Mouse (Mus musculus) stomach, embryonic 15.5 days (tissue): Measurements from ENCODE around the gene Cntn1. TPM values are rescaled to one million over a fixed set of nuclear protein-coding genes. Genes with fewer than 3 reads are reported as not detected.
"Not testable (repeated sequence)": the region's sequence is repeated elsewhere in the genome, so short reads cannot be mapped to it uniquely, and the experiment has no call there.

ENCODE experiments used
- ATAC-seq: fragments of 200-750 bp; cut with Nextera tagmentation; 2 replicates; pipeline ENCODE4 v1.8.0; 2017; ENCODE audit warnings: low read depth, moderate number of reproducible peaks, moderate TSS enrichment; ENCODE audit not compliant: insufficient read depth, low FRiP score
- H3K27ac ChIP-seq: fragments of 300-500 bp; sonication (generic); 2 replicates; pipeline ENCODE4 v1.5.1; 2015; ENCODE audit warnings: mild to moderate bottlenecking, inconsistent platforms
- H3K27me3 ChIP-seq: fragments of 300-500 bp; sonication (generic); replicated peaks from 2 replicates; pipeline ENCODE4 v1.6.1; 2015; ENCODE audit warnings: inconsistent platforms
- H3K36me3 ChIP-seq: fragments of 300-500 bp; sonication (generic); 2 replicates; pipeline ENCODE4 v1.6.1; 2015; ENCODE audit warnings: inconsistent platforms
- H3K4me1 ChIP-seq: fragments of 300-500 bp; sonication (generic); 2 replicates; pipeline ENCODE4 v1.6.1; 2015; ENCODE audit warnings: inconsistent platforms
- H3K4me2 ChIP-seq: fragments of 300-500 bp; sonication (generic); 2 replicates; pipeline ENCODE4 v1.6.1; 2015; ENCODE audit warnings: mild to moderate bottlenecking, inconsistent platforms
- H3K4me3 ChIP-seq: fragments of 300-500 bp; sonication (generic); replicated peaks from 2 replicates; pipeline ENCODE4 v1.5.1; 2015; ENCODE audit warnings: inconsistent platforms
- H3K9ac ChIP-seq: fragments of 300-500 bp; sonication (generic); 2 replicates; pipeline ENCODE4 v1.6.1; 2015; ENCODE audit warnings: inconsistent platforms
- H3K9me3 ChIP-seq: fragments of 300-500 bp; sonication (generic); 2 replicates; pipeline ENCODE4 v1.6.1; 2016; ENCODE audit warnings: inconsistent platforms
- WGBS: fragments of 180-500 bp; shearing (Covaris S2); methylation state at CpG from one replicate; pipeline ENCODE4 v1.1.7; 2015; 5-methylcytosine and 5-hydroxymethylcytosine counted together
- polyA plus RNA-seq: library from polyadenylated mRNA; unstranded; fragments of >200 nt; fragmentation: Nextera tagmentation; extraction: Ambion mirVana; gene quantifications from 2 replicates; pipeline ENCODE4 v1.2.1, GENCODE M21; 2015

The Cntn1 gene
- polyA plus RNA-seq, 1 experiment from 2014 or later, result 2.2 TPM

- no peaks in the 10 kb centered on the region for H3K9me3 ChIP-seq
- H3K9ac ChIP-seq, result no peak overlapping the region
- WGBS, result 77% methylated on average over 6 of the region's 6 CpGs
- no peak overlapping the region for H3K4me2 ChIP-seq
- ATAC-seq, result no peak
- no peaks in the 10 kb centered on the region for H3K36me3 ChIP-seq
- no peaks in the 10 kb centered on the region for H3K4me1 ChIP-seq
- H3K4me3 ChIP-seq, result no peak overlapping the region
- no peaks in the 10 kb centered on the region for H3K27me3 ChIP-seq
- H3K27ac ChIP-seq, result no peak overlapping the region
These were observed 230.0 kb downstream of the Cntn1 start for GRCm38 (mm10) chr15:92280966-92281365.

- H3K27me3 ChIP-seq, result no peaks in the 10 kb centered on the region
- H3K4me3 ChIP-seq, result no peak overlapping the region
- H3K4me2 ChIP-seq, result no peak overlapping the region
- ATAC-seq, result no peak
- H3K4me1 ChIP-seq, result no peaks in the 10 kb centered on the region
- H3K27ac ChIP-seq, result no peak overlapping the region
- no peaks in the 10 kb centered on the region for H3K9me3 ChIP-seq
- H3K36me3 ChIP-seq, result no peaks in the 10 kb centered on the region
- no peak overlapping the region for H3K9ac ChIP-seq
- WGBS, result 78% methylated on average over 4 of the region's 4 CpGs
These were observed 236.7 kb downstream of the Cntn1 start for GRCm38 (mm10) chr15:92287616-92288015.

DNA sequence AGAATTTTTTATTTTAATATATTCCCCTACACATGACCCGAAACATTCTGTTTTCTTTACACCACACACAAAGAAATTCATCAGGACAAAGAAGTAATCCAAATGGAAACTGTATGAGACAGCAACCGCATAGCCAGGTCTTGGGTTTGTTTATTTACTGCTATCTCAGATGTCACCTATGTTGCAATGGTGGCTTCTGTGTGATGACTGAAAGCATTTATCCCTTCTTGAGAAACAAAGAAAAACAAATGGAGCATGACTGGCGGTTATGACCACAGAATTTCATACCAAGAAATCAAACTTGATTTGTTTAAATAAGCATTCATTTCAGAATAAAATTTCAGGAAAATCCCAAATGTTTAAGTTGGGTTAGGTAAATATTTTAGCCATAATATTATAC is 245.5 kb downstream of the Cntn1 start:
- ATAC-seq, result no peak
- H3K9me3 ChIP-seq, result no peaks in the 10 kb centered on the region
- H3K4me3 ChIP-seq, result no peak overlapping the region
- no peaks in the 10 kb centered on the region for H3K4me1 ChIP-seq
- no peak overlapping the region for H3K27ac ChIP-seq
- no peak overlapping the region for H3K4me2 ChIP-seq
- no peaks in the 10 kb centered on the region for H3K27me3 ChIP-seq
- 84% methylated on average over 3 of the region's 3 CpGs for WGBS
- H3K36me3 ChIP-seq, result no peaks in the 10 kb centered on the region
- no peak overlapping the region for H3K9ac ChIP-seq

GRCm38 (mm10) chr15:92302796-92303195 is 251.8 kb downstream of the Cntn1 start:
- Histone ChIP-seq H3K27me3 (no peaks in the 10 kb centered on the region), H3K4me1 (no peaks in the 10 kb centered on the region), H3K4me3 (no peak overlapping the region), H3K9ac (no peak overlapping the region), H3K36me3 (no peaks in the 10 kb centered on the region), H3K9me3 (no peaks in the 10 kb centered on the region), H3K27ac (no peak overlapping the region), H3K4me2 (no peak overlapping the region)
- no peak for ATAC-seq
- 79% methylated on average over 6 of the region's 6 CpGs for WGBS

GRCm38 (mm10) chr15:92304221-92304620 is 253.3 kb downstream of the Cntn1 start:
- Histone ChIP-seq H3K27me3 (no peaks in the 10 kb centered on the region), H3K4me2 (no peak overlapping the region), H3K36me3 (no peaks in the 10 kb centered on the region), H3K9me3 (no peaks in the 10 kb centered on the region), H3K27ac (no peak overlapping the region), H3K4me1 (no peaks in the 10 kb centered on the region), H3K4me3 (no peak overlapping the region), H3K9ac (no peak overlapping the region)
- 69% methylated on average over 5 of the region's 5 CpGs for WGBS
- ATAC-seq, result no peak

- no peak overlapping the region for H3K9ac ChIP-seq
- H3K36me3 ChIP-seq, result no peaks in the 10 kb centered on the region
- WGBS, result 81% methylated on average over 6 of the region's 6 CpGs
- no peaks in the 10 kb centered on the region for H3K27me3 ChIP-seq
- ATAC-seq, result no peak
- H3K9me3 ChIP-seq, result no peaks in the 10 kb centered on the region
- H3K27ac ChIP-seq, result no peak overlapping the region
- no peaks in the 10 kb centered on the region for H3K4me1 ChIP-seq
- no peak overlapping the region for H3K4me2 ChIP-seq
- no peak overlapping the region for H3K4me3 ChIP-seq
These were observed 271.0 kb downstream of the Cntn1 start for GRCm38 (mm10) chr15:92321959-92322358.

GRCm38 (mm10) chr15:92327111-92327510 is 276.1 kb downstream of the Cntn1 start:
- Histone ChIP-seq H3K4me3 (no peak overlapping the region), H3K27me3 (no peaks in the 10 kb centered on the region), H3K36me3 (no peaks in the 10 kb centered on the region), H3K27ac (no peak overlapping the region), H3K9ac (no peak overlapping the region), H3K9me3 (no peaks in the 10 kb centered on the region), H3K4me2 (no peak overlapping the region), H3K4me1 (no peaks in the 10 kb centered on the region)
- ATAC-seq, result no peak
- 77% methylated on average over 7 of the region's 7 CpGs for WGBS

- Histone ChIP-seq H3K4me3 (no peak overlapping the region), H3K9ac (no peak overlapping the region), H3K36me3 (no peaks in the 10 kb centered on the region), H3K4me1 (no peaks in the 10 kb centered on the region), H3K27ac (no peak overlapping the region), H3K27me3 (no peaks in the 10 kb centered on the region), H3K9me3 (no peaks in the 10 kb centered on the region), H3K4me2 (no peak overlapping the region)
- WGBS, result 75% methylated on average over 6 of the region's 6 CpGs
- ATAC-seq, result no peak
These were observed 289.3 kb downstream of the Cntn1 start for GRCm38 (mm10) chr15:92340253-92340652.

DNA sequence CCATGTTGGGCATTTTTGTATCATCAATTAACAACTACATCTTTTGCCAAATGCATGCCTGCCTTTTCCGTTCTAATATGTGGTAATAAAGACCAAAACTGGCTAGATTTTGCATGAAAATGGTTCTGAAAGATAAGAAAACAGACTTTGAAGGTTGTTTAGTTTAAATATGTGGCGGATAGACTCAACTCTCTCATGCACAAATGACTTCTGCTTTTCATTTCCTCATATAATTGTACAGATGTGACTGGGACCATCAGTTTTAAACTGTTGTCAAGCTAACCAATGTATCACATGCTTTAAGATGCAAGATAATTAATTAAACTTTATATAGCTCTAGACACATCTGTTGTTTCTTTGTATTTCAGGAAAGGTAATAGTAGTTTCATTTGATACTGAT is 290.5 kb downstream of the Cntn1 start:
- Histone ChIP-seq H3K4me1 (no peaks in the 10 kb centered on the region), H3K9me3 (no peaks in the 10 kb centered on the region), H3K27me3 (no peaks in the 10 kb centered on the region), H3K4me3 (no peak overlapping the region), H3K36me3 (no peaks in the 10 kb centered on the region), H3K9ac (no peak overlapping the region), H3K27ac (no peak overlapping the region), H3K4me2 (no peak overlapping the region)
- WGBS, result 78% methylated on average over 2 of the region's 2 CpGs
- ATAC-seq, result no peak

DNA sequence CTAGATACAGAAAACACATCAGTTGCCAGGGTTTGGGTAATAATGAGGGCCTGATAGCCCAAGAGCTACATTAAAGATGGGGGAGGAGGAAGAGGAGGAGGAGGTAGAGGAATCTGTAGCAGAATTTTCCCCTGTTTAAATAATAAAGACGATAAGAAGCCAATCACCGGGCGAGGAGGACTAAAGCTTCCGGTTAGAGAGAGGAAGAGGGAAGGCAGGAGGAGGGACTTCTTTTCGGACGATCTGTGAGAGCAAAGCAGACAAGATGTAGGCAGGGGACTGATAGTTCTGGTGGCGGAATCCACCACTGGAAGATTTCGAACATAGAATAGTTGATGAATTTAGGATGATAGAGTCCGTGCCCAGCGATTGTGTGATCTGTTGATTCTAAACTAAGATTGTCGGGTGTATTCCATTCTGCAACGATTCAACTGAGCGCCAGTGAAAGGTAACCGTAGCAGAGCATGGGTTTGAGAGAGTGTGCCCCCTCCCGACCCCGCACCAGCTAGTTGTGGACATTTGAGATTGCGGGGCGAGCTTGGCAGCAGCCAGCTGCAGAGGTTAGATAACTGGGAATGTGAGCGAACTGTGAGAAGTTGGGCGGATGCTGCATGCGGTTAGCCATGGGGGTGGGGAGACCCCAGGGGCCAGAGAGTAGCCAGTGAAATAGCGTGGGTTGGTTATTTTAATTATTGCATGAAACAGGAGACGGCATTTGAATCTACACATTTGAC is 293.3 kb downstream of the Cntn1 start:
- Histone ChIP-seq H3K9me3 (no peaks in the 10 kb centered on the region), H3K4me2 (no peak overlapping the region), H3K4me3 (peak overlapping the region; percentile 22), H3K27me3 (no peaks in the 10 kb centered on the region), H3K27ac (no peak overlapping the region), H3K36me3 (no peaks in the 10 kb centered on the region), H3K4me1 (no peaks in the 10 kb centered on the region), H3K9ac (no peak overlapping the region)
- peak; percentile 53; the same call in 1 of the 2 replicates for ATAC-seq
- 76% methylated on average over 23 of the region's 23 CpGs for WGBS

- no peaks in the 10 kb centered on the region for H3K4me1 ChIP-seq
- H3K9me3 ChIP-seq, result no peaks in the 10 kb centered on the region
- no peak for ATAC-seq
- H3K4me3 ChIP-seq, result no peak overlapping the region
- H3K27me3 ChIP-seq, result no peaks in the 10 kb centered on the region
- H3K36me3 ChIP-seq, result no peaks in the 10 kb centered on the region
- no peak overlapping the region for H3K27ac ChIP-seq
- 37% methylated on average over 4 of the region's 4 CpGs for WGBS
- H3K4me2 ChIP-seq, result no peak overlapping the region
- H3K9ac ChIP-seq, result no peak overlapping the region
These were observed 296.5 kb downstream of the Cntn1 start for GRCm38 (mm10) chr15:92347426-92347825.

DNA sequence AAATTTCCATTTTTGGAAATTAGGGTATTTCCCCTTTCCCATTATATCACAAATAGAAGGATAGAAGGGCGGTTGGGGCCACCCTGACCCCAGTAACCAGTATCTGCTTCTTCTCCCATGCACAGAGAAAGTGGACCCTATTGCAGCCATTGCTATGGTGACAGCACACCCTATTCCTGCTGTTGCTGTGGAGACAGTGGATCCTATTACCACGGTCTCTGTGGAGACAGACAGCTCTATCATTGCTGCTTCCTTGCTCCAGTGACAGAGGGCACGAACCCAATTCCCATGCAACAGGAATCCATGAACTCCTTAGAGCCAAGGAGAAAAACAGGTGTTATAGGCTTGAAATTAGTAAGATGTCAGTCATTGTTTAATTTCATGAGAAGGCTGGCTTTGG is 296.9 kb downstream of the Cntn1 start:
- no peaks in the 10 kb centered on the region for H3K36me3 ChIP-seq
- H3K4me2 ChIP-seq, result no peak overlapping the region
- no peak overlapping the region for H3K4me3 ChIP-seq
- ATAC-seq, result no peak
- no peak overlapping the region for H3K27ac ChIP-seq
- no peaks in the 10 kb centered on the region for H3K27me3 ChIP-seq
- WGBS, result 29% methylated on average over 3 of the region's 3 CpGs
- no peaks in the 10 kb centered on the region for H3K9me3 ChIP-seq
- H3K4me1 ChIP-seq, result no peaks in the 10 kb centered on the region
- H3K9ac ChIP-seq, result no peak overlapping the region

DNA sequence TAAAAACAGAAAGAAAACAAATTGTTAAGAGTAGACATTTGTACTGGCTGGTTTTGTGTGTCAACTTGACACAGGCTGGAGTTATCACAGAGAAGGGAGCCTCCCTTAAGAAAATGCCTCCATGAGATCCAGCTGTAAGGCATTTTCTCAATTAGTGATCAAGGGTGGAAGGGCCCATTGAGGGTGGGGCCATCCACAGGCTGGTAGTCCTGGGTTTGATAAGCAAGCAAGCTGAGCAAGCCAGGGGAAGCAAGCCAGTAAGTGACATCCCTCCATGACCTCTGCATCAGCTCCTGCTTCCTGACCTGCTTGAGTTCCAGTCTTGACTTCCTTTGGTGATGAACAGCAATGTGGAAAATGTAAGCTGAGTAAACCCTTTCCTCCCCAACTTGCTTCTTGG is 297.5 kb downstream of the Cntn1 start:
- ATAC-seq, H3K27me3 ChIP-seq, H3K4me2 ChIP-seq, H3K36me3 ChIP-seq, H3K4me1 ChIP-seq, H3K9me3 ChIP-seq, H3K27ac ChIP-seq, H3K4me3 ChIP-seq, H3K9ac ChIP-seq: not testable (repeated sequence)
